In genomic region chr3:19441827-19442226, GRCm38 (mm10) we compare ENCODE assay signal across 28 mouse cellular contexts.
"Had no signal": no experiment of that assay in that cellular context is flagged by ENCODE, and none has a peak within 500 bp of the region (broad histone marks: within the 10 kb centered on the region; RNA-seq: fewer than 3 reads in every experiment).

No protein-coding gene starts in this region.

- H3K4me1 ChIP-seq: embryonic facial prominence, embryonic 13.5 days; embryonic facial prominence, embryonic 15.5 days; forebrain, embryonic 10.5 days; forebrain, embryonic 12.5 days; forebrain, embryonic 13.5 days; forebrain, embryonic 15.5 days; heart, embryonic 10.5 days had no signal

- H3K4me2 ChIP-seq: embryonic facial prominence, embryonic 13.5 days; embryonic facial prominence, embryonic 15.5 days; forebrain, embryonic 12.5 days; forebrain, embryonic 13.5 days; forebrain, embryonic 15.5 days; heart, embryonic 11.5 days had no signal

- ATAC-seq: forebrain, embryonic 13.5 days; forebrain, embryonic 14.5 days; forebrain, embryonic 15.5 days; forebrain, embryonic 16.5 days; forebrain, postnatal 0 days had no signal

- H3K9ac ChIP-seq: embryonic facial prominence, embryonic 13.5 days; embryonic facial prominence, embryonic 15.5 days; forebrain, embryonic 12.5 days; forebrain, embryonic 13.5 days; forebrain, embryonic 15.5 days; forebrain, postnatal 0 days had no signal

- H3K36me3 ChIP-seq: embryonic facial prominence, embryonic 13.5 days; embryonic facial prominence, embryonic 15.5 days; forebrain, embryonic 10.5 days; forebrain, embryonic 12.5 days; forebrain, embryonic 15.5 days; heart, embryonic 10.5 days had no signal

- H3K27ac ChIP-seq: embryonic facial prominence, embryonic 13.5 days; embryonic facial prominence, embryonic 15.5 days; forebrain, embryonic 10.5 days; forebrain, embryonic 12.5 days; forebrain, embryonic 13.5 days; forebrain, embryonic 15.5 days; gastrocnemius, adult 2 months; heart, adult 2 months; heart, embryonic 10.5 days had no signal

- H3K27me3 ChIP-seq: embryonic facial prominence, embryonic 13.5 days; embryonic facial prominence, embryonic 15.5 days; forebrain, embryonic 12.5 days; forebrain, embryonic 13.5 days; forebrain, embryonic 15.5 days had no signal

- H3K4me3 ChIP-seq: embryonic facial prominence, embryonic 13.5 days; embryonic facial prominence, embryonic 15.5 days; erythroblast, embryonic 14.5 days; forebrain, embryonic 10.5 days; forebrain, embryonic 12.5 days; forebrain, embryonic 13.5 days; forebrain, embryonic 15.5 days; gastrocnemius, adult 2 months; heart, adult 2 months; heart, embryonic 10.5 days had no signal

- H3K9me3 ChIP-seq: embryonic facial prominence, embryonic 13.5 days; embryonic facial prominence, embryonic 15.5 days; forebrain, embryonic 10.5 days; forebrain, embryonic 12.5 days; forebrain, embryonic 13.5 days; forebrain, embryonic 15.5 days; heart, embryonic 10.5 days had no signal

- DNase-seq: cerebellum, adult 8-10 months; cerebellum, adult 9-10 months; cerebellum, adult 9-11 months; cerebellum, postnatal 10 days; cerebellum, postnatal 14 days; cerebellum, postnatal 25 days; cerebellum, postnatal 36 days; embryo, embryonic 11 days; forebrain, postnatal 0 days; gastrocnemius, adult 2 months; gastrocnemius, postnatal 10 days; gastrocnemius, postnatal 14 days; gastrocnemius, postnatal 25 days; gastrocnemius, postnatal 36 days; heart, adult 11 months; heart, adult 18-20 months; heart, adult 2 months had no signal
